Mouse (Mus musculus) ovary, postnatal 10 days (tissue): Measurements from ENCODE around the gene Gm3676.
"Not testable (repeated sequence)": the region's sequence is repeated elsewhere in the genome, so short reads cannot be mapped to it uniquely, and the experiment has no call there.

Experiments
- DNase-seq: peaks from one replicate; pipeline ENCODE4 v3.0.0; 2022; ENCODE audit warnings: low spot score

Gm3676 gene

DNA sequence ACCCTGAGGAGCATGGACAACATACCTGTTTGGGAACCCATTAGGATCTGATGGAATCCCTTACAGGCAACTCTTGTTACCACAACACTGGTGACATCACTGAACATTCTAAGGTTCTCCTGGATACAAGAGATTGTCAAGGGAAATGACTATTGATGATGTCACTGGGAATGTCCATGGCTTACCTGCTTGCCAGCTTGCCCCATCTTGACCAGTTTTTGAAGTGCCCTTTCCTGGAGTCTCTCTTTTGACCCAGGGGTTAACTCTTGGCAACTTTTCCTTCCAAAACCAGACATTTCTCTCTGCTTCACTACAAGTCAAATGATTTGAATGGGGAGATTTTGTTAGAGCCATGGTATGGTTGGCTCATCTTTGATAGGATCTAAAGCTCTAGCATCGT, at the start of gene Gm3676:
TSS of gene Gm3676 (minus strand) at position 101 of the 400 bp plus-strand sequence.
- not testable (repeated sequence) for DNase-seq

DNA sequence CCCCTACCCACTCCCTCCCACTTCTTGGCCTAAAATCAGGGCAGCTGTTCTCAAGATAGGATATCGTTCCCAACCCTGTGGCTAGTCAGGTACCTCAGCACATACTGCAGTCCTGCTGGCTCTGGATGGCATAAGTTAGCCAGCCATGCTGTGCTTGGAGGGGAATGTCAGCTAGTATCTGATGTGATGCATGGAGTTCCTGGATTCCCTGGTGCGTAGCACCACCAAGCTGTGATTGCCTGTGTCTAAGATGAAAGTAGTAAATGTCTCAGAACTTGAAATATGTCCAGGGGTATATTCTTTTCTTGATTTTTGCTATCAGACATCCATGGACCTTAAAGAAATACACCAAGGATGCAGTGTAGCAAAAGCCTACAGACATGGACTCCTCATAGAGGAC, 1.9 kb upstream of the Gm3676 start:
- not testable (repeated sequence) for DNase-seq

DNA sequence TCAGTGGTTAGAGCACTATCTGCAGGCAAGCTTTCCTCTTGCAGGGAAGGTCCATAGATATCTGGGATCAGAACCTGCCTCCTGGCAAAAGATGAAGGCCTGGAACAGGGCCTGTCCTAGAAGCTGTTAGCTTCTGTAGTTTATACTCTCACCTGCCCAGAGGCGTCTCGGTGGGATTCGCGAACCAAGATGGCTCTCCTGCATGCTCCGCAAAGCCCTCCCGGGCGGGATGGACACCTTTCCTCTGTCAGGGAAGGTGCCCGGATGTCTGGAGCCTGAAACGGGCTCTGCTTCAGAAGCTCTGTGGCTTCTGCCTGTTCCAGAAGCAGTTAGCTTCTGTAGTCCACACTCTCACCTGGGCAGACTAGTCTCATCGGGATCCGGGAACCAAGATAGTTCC, 16.1 kb downstream of the Gm3676 start:
- not testable (repeated sequence) for DNase-seq

DNA sequence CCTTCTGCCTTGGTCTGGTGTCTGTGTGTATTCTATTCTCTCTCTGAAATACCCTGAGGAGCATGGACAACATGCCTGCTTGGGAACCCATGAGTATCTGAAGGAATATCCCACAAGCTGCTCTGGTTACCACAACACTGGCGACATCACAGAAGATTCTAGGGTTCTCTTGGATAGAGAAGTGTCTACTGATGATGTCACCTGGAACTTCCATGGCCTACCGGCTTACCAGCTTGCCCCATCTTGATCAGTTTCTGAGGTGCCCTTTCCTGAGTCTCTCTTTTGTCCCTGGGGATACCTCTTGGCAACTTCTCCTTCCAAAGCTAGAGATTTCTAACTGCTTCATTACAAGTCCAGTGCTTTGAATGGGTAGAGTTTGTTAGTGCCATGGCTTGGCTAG, 21.8 kb downstream of the Gm3676 start, which contains the start of gene Gm3072:
TSS of gene Gm3072 (minus strand) at position 101 of the 400 bp plus-strand sequence.
- DNase-seq = not testable (repeated sequence)

DNA sequence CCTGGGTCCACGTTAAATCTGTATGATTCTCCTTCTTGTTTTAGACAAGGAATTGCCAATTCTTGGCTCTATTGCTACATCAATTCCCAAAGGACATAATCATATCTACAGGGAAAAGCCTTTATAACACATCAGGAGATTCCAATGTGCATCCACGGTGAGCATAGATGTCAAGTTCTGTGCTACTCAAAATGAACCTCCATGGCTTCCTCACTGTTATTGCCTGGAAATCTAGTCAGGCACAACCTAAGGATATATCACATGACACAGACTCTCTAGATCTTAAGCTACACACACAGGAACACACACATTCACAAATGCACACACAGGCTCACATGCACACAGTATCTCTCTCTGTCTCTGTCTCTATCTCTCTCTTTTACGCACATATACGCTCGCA, 23.8 kb downstream of the Gm3676 start:
- DNase-seq = not testable (repeated sequence)

DNA sequence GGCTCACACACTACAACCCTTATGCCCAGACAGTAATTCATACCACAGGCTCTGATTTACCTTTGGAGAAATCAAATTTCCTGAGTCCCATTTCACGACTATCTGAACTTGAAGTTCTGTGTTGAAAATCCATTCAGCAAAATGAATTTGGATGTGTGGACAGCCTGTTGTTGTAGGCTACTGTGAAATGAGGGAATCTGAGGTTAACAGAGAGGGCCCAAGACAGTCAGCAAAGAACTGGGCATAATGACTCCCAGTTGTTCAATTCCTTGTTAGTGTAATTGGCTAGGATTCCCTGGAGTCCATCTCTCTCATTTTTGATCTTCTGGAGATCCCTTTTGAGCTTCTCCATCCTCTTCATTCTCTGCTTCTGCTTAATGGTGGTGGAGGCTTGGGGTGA, 35.6 kb downstream of the Gm3676 start:
- DNase-seq = not testable (repeated sequence)

DNA sequence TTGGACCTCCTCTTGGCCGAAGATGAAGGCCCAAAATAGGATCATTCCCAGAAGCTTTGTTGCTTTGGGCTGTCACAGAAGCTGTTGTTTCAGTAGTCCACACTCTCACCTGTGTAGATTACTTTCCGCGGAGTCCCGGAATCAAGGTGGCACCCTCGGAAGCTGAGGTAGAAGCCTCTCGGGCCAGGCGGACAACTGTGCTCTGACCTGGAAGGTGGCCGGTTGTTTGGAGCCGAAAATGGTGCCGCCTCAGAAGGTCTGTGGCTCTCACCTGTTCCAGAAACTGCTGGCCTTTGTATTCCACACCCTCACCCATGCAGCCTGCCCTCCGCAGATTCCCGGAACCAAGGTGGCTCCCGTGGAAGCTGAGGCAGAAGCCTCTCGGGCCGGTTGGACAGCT, 45.4 kb downstream of the Gm3676 start:
- DNase-seq = not testable (repeated sequence)
